Mouse (Mus musculus) liver, adult 2 months (tissue): ENCODE data around the gene Lmntd1. TPM values are rescaled to one million over a fixed set of nuclear protein-coding genes. Genes with fewer than 3 reads are reported as not detected.

Experiments
- DNase-seq: peaks from one replicate; pipeline ENCODE4 v3.0.0-alpha.2; 2011; ENCODE audit warnings: low read depth, low spot score; ENCODE audit errors: extremely low read depth
- H3K27ac ChIP-seq: fragments of 200-500 bp; replicated peaks from 2 replicates; pipeline ENCODE4 v1.5.1; 2012; ENCODE audit warnings: low read depth, mild to moderate bottlenecking, control low read depth, inconsistent platforms, low read length; ENCODE audit not compliant: insufficient read depth
- H3K27me3 ChIP-seq: fragments of 200-500 bp; 2 replicates; pipeline ENCODE4 v1.6.1; 2012; ENCODE audit warnings: mild to moderate bottlenecking, moderate library complexity, low read length, inconsistent platforms; ENCODE audit not compliant: control insufficient read depth, insufficient read depth
- H3K36me3 ChIP-seq: fragments of 200-500 bp; 2 replicates; pipeline ENCODE4 v1.6.1; 2012; ENCODE audit warnings: low read length, inconsistent platforms; ENCODE audit not compliant: control insufficient read depth, insufficient read depth
- H3K4me1 ChIP-seq: fragments of 200-500 bp; 2 replicates; pipeline ENCODE4 v1.6.1; 2011; ENCODE audit warnings: low read length; ENCODE audit not compliant: control insufficient read depth, insufficient read depth
- H3K4me3 ChIP-seq: fragments of 200-500 bp; 2 replicates; pipeline ENCODE4 v1.5.1; 2011; ENCODE audit warnings: low read depth, mild to moderate bottlenecking, control low read depth, low read length, moderate library complexity; ENCODE audit not compliant: insufficient read depth
- H3K79me2 ChIP-seq: fragments of 200-500 bp; 2 replicates; pipeline ENCODE4 v1.6.1; 2012; ENCODE audit warnings: inconsistent platforms, mild to moderate bottlenecking, low read length, moderate library complexity; ENCODE audit not compliant: control insufficient read depth, insufficient read depth
- H3K9ac ChIP-seq: fragments of 200-500 bp; 2 replicates; pipeline ENCODE4 v1.6.1; 2012; ENCODE audit warnings: low read depth, mild to moderate bottlenecking, control low read depth, inconsistent platforms, low read length
- CTCF ChIP-seq: fragments of 200-500 bp; IDR thresholded peaks from 2 replicates; pipeline ENCODE4 v1.5.1; 2011; ENCODE audit warnings: low read depth, low read length, control low read depth
- POLR2A ChIP-seq: fragments of 200-500 bp; IDR thresholded peaks from 2 replicates; pipeline ENCODE4 v1.6.1; 2011; ENCODE audit warnings: low read length, control low read depth; ENCODE audit not compliant: insufficient read depth; ENCODE audit errors: extremely low read depth
- WGBS: fragments of 180-500 bp; shearing (Covaris S2); methylation state at CpG from one replicate; pipeline ENCODE4 v1.1.7; 2018; 5-methylcytosine and 5-hydroxymethylcytosine counted together
- polyA plus RNA-seq: library from polyadenylated mRNA; depleted of rRNA; stranded (reverse); fragments of >200 nt; gene quantifications from 2 replicates; pipeline ENCODE4 v1.2.3, GENCODE M21; 2012
- total RNA-seq: library from RNA; depleted of rRNA; stranded (reverse); fragments of >200 nt; gene quantifications from 2 replicates; pipeline ENCODE4 v1.2.3, GENCODE M21; 2014

The Lmntd1 gene
- total and polyA plus RNA-seq, 2 experiments, result not detected

GRCm38 (mm10) chr6:145565663-145566062, 48.5 kb downstream of the Lmntd1 start:
- no peaks in the 10 kb centered on the region for H3K4me1 ChIP-seq
- no peak overlapping the region for H3K27ac ChIP-seq
- DNase-seq, result no peak
- no peaks in the 10 kb centered on the region for H3K79me2 ChIP-seq
- H3K4me3 ChIP-seq, result no peak overlapping the region
- TF ChIP-seq POLR2A (no peak), CTCF (no peak)
- no peaks in the 10 kb centered on the region for H3K36me3 ChIP-seq
- no peak overlapping the region for H3K9ac ChIP-seq
- WGBS, result 93% methylated on average over 5 of the region's 5 CpGs
- no peaks in the 10 kb centered on the region for H3K27me3 ChIP-seq

DNA sequence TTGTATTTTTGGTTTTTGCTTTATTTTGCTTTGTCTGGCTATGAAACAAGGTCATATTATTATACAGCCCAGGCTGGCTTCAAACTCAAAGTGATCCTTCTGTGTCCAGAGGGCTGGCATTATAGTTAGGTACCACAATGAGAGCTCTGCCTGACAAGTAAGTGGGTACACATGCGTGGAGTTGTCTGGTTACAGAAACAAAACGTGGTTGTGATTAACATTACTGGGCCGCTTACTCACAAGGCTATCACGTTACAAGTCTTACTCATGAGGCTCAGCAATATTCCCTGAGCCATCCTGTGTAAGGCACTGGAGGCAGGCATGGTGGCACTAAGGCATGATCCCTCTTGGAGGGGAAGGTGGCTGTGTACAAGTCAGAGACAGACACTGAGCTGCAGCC, 49.4 kb downstream of the Lmntd1 start:
- Histone ChIP-seq H3K79me2 (no peaks in the 10 kb centered on the region), H3K27me3 (no peaks in the 10 kb centered on the region), H3K27ac (no peak overlapping the region), H3K4me3 (no peak overlapping the region), H3K4me1 (no peaks in the 10 kb centered on the region), H3K36me3 (no peaks in the 10 kb centered on the region), H3K9ac (no peak overlapping the region)
- no peak for TF ChIP-seq CTCF
- no peak for DNase-seq
- WGBS, result 88% methylated on average over 4 of the region's 4 CpGs

- Histone ChIP-seq H3K27me3 (no peaks in the 10 kb centered on the region), H3K79me2 (no peaks in the 10 kb centered on the region), H3K27ac (no peak overlapping the region), H3K36me3 (no peaks in the 10 kb centered on the region), H3K9ac (no peak overlapping the region), H3K4me3 (no peak overlapping the region), H3K4me1 (no peaks in the 10 kb centered on the region)
- DNase-seq, result no peak
- no peak for TF ChIP-seq CTCF
- no peak for TF ChIP-seq POLR2A
- WGBS, result 86% methylated on average over 15 of the region's 15 CpGs
Observed at GRCm38 (mm10) chr6:145557059-145557992, 56.8 kb downstream of the Lmntd1 start.

DNA sequence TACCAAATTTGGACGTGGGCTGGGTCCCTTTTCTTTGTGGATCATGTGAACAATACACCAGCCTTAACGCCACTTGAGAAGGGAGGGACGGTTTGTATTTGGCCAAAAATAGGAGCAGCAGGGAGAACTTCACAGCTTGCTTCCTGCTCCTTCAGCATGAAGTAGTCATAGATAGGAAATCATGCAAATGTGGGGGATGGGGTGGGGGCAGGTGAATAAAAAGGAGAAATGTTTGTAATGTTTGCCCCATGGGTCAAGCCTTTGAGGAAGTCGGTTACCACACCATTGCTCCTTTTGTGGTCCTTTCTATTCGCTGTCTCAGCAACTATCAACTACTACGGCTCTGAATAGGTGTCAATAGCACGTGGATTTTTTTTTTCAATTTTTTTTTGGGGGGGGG, 60.9 kb downstream of the Lmntd1 start:
- no peak overlapping the region for H3K4me3 ChIP-seq
- 87% methylated on average over 7 of the region's 7 CpGs for WGBS
- H3K9ac ChIP-seq, result no peak overlapping the region
- no peak for TF ChIP-seq CTCF
- TF ChIP-seq POLR2A, result no peak
- no peaks in the 10 kb centered on the region for H3K36me3 ChIP-seq
- H3K4me1 ChIP-seq, result no peaks in the 10 kb centered on the region
- DNase-seq, result no peak
- H3K79me2 ChIP-seq, result no peaks in the 10 kb centered on the region
- no peak overlapping the region for H3K27ac ChIP-seq
- H3K27me3 ChIP-seq, result no peaks in the 10 kb centered on the region

DNA sequence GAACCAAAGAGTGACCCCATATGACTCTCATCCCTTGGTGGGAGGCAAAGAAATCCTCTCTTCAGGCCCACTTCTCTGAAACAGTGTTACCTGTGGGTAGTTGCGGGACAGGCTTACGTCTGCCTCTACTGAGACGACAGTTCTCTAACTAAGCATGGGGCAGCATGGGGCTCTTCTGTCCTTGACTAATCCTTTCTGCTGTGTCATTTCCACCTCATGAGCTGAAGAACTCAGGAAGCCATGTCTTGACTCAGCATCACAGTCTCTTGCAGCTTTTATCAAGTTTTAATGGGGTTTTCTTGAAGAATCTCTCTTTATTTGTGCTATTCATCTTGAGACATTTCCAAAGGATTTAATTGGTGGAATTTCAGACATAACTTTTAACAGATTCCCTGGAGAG, 61.3 kb downstream of the Lmntd1 start:
- Histone ChIP-seq H3K27ac (no peak overlapping the region), H3K4me1 (no peaks in the 10 kb centered on the region), H3K9ac (no peak overlapping the region), H3K79me2 (no peaks in the 10 kb centered on the region), H3K27me3 (no peaks in the 10 kb centered on the region), H3K4me3 (no peak overlapping the region), H3K36me3 (no peaks in the 10 kb centered on the region)
- no peak for TF ChIP-seq CTCF
- TF ChIP-seq POLR2A, result no peak
- WGBS, result 93% methylated on average over 3 of the region's 3 CpGs
- no peak for DNase-seq

DNA sequence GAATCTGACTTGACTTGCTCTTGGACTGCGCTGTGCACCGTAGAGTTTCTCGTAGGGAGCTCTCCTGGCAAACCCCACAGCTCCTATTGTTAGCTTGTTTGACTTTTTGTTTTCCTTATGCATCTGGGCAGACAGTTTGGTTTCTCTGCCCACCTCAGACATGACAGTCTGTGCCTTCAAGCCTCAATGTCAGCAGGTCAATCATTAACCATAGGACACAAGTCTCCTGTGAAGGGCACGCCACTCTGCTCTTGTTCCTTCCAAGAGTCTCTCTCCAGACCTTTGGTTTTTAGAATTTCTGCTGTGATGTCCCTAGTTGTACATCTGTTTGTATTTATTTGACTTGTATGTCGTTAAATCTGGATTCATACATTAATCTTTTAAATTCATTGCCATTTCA, 63.1 kb downstream of the Lmntd1 start:
- Histone ChIP-seq H3K79me2 (no peaks in the 10 kb centered on the region), H3K36me3 (no peaks in the 10 kb centered on the region), H3K27ac (no peak overlapping the region), H3K4me1 (no peaks in the 10 kb centered on the region), H3K27me3 (no peaks in the 10 kb centered on the region), H3K9ac (no peak overlapping the region), H3K4me3 (no peak overlapping the region)
- no peak for DNase-seq
- TF ChIP-seq CTCF (no peak), POLR2A (no peak)
- 86% methylated on average over 5 of the region's 5 CpGs for WGBS
